Mouse (Mus musculus): Measurements from ENCODE around the gene Gm20696. TPM values are rescaled to one million over a fixed set of nuclear protein-coding genes. Genes with fewer than 3 reads are reported as not detected.
A peak's percentile ranks its signal among the peaks of the same experiment; 100 is the strongest.

The Gm20696 gene
- polyA plus RNA-seq, 1 experiment from 2014 or later, result 4.2 TPM

GRCm38 (mm10) chr6:99684899-99685298 is 18.3 kb upstream of the Gm20696 start:
- ATAC-seq (ENCODE audit: insufficient number of reproducible peaks, low FRiP score, low TSS enrichment, low read depth), result no peak
- Histone ChIP-seq H3K4me1 (no peaks in the 10 kb centered on the region), H3K9me3 (no peaks in the 10 kb centered on the region), H3K9ac (no peak overlapping the region), H3K27ac (no peak overlapping the region), H3K36me3 (no peaks in the 10 kb centered on the region), H3K4me3 (no peak overlapping the region), H3K4me2 (no peak overlapping the region), H3K27me3 (peaks cover 2% of the 10 kb centered on the region; the same call in 1 of the 2 replicates)
- 56% methylated on average over 5 of the region's 5 CpGs for WGBS

GRCm38 (mm10) chr6:99683974-99684373 is 17.4 kb upstream of the Gm20696 start:
- Histone ChIP-seq H3K36me3 (no peaks in the 10 kb centered on the region), H3K27me3 (peaks cover 2% of the 10 kb centered on the region; the same call in 1 of the 2 replicates), H3K4me3 (no peak overlapping the region), H3K4me1 (no peaks in the 10 kb centered on the region), H3K9ac (no peak overlapping the region), H3K9me3 (no peaks in the 10 kb centered on the region), H3K27ac (no peak overlapping the region), H3K4me2 (no peak overlapping the region)
- WGBS, result 84% methylated on average over 5 of the region's 5 CpGs
- ATAC-seq (ENCODE audit: insufficient number of reproducible peaks, low FRiP score, low TSS enrichment, low read depth), result no peak

GRCm38 (mm10) chr6:99678108-99678507 is 11.5 kb upstream of the Gm20696 start:
- H3K4me1 ChIP-seq, result no peaks in the 10 kb centered on the region
- H3K36me3 ChIP-seq, result no peaks in the 10 kb centered on the region
- no peak overlapping the region for H3K9ac ChIP-seq
- no peak overlapping the region for H3K27ac ChIP-seq
- no peak overlapping the region for H3K4me2 ChIP-seq
- no peaks in the 10 kb centered on the region for H3K27me3 ChIP-seq
- ATAC-seq (ENCODE audit: insufficient number of reproducible peaks, low FRiP score, low TSS enrichment, low read depth), result no peak
- no peak overlapping the region for H3K4me3 ChIP-seq
- no peaks in the 10 kb centered on the region for H3K9me3 ChIP-seq
- WGBS, result 90% methylated on average over 11 of the region's 11 CpGs

GRCm38 (mm10) chr6:99677325-99677724 is 10.7 kb upstream of the Gm20696 start:
- Histone ChIP-seq H3K27me3 (no peaks in the 10 kb centered on the region), H3K9me3 (no peaks in the 10 kb centered on the region), H3K27ac (no peak overlapping the region), H3K36me3 (no peaks in the 10 kb centered on the region), H3K4me3 (no peak overlapping the region), H3K4me1 (no peaks in the 10 kb centered on the region), H3K4me2 (no peak overlapping the region), H3K9ac (no peak overlapping the region)
- 74% methylated on average over 8 of the region's 8 CpGs for WGBS
- ATAC-seq (ENCODE audit: insufficient number of reproducible peaks, low FRiP score, low TSS enrichment, low read depth), result no peak

GRCm38 (mm10) chr6:99674482-99674881 is 7.9 kb upstream of the Gm20696 start:
- Histone ChIP-seq H3K27me3 (no peaks in the 10 kb centered on the region), H3K4me3 (no peak overlapping the region), H3K36me3 (no peaks in the 10 kb centered on the region), H3K4me1 (no peaks in the 10 kb centered on the region), H3K9me3 (no peaks in the 10 kb centered on the region), H3K9ac (no peak overlapping the region), H3K4me2 (no peak overlapping the region), H3K27ac (no peak overlapping the region)
- WGBS, result 77% methylated on average over 4 of the region's 4 CpGs
- no peak for ATAC-seq (ENCODE audit: insufficient number of reproducible peaks, low FRiP score, low TSS enrichment, low read depth)

GRCm38 (mm10) chr6:99671768-99672167 is 5.2 kb upstream of the Gm20696 start:
- H3K36me3 ChIP-seq, result no peaks in the 10 kb centered on the region
- no peak overlapping the region for H3K4me3 ChIP-seq
- 0 out of 2 replicates have a peak, but pooled peaks cover 3% of the 10 kb centered on the region for H3K27me3 ChIP-seq
- peaks cover 8% of the 10 kb centered on the region for H3K4me1 ChIP-seq
- no peak for ATAC-seq (ENCODE audit: insufficient number of reproducible peaks, low FRiP score, low TSS enrichment, low read depth)
- no peak overlapping the region for H3K9ac ChIP-seq
- no peak overlapping the region for H3K4me2 ChIP-seq
- no peaks in the 10 kb centered on the region for H3K9me3 ChIP-seq
- WGBS, result 65% methylated on average over 3 of the region's 3 CpGs
- H3K27ac ChIP-seq, result no peak overlapping the region

- Histone ChIP-seq H3K4me1 (peaks cover 19% of the 10 kb centered on the region), H3K4me2 (no peak overlapping the region), H3K27me3 (0 out of 2 replicates have a peak, but pooled peaks cover 3% of the 10 kb centered on the region), H3K27ac (no peak overlapping the region), H3K36me3 (no peaks in the 10 kb centered on the region), H3K9ac (no peak overlapping the region), H3K4me3 (no peak overlapping the region), H3K9me3 (no peaks in the 10 kb centered on the region)
- WGBS, result 80% methylated on average over 7 of the region's 7 CpGs
- no peak for ATAC-seq (ENCODE audit: insufficient number of reproducible peaks, low FRiP score, low TSS enrichment, low read depth)
Observed at GRCm38 (mm10) chr6:99670481-99671119, 4.0 kb upstream of the Gm20696 start.

- Histone ChIP-seq H3K4me3 (no peak overlapping the region), H3K9me3 (no peaks in the 10 kb centered on the region), H3K4me1 (peaks cover 22% of the 10 kb centered on the region), H3K27me3 (0 out of 2 replicates have a peak, but pooled peaks cover 3% of the 10 kb centered on the region), H3K4me2 (no peak overlapping the region), H3K36me3 (no peaks in the 10 kb centered on the region), H3K27ac (no peak overlapping the region), H3K9ac (no peak overlapping the region)
- no peak for ATAC-seq (ENCODE audit: insufficient number of reproducible peaks, low FRiP score, low TSS enrichment, low read depth)
- WGBS, result 36% methylated on average over 5 of the region's 5 CpGs
Observed at GRCm38 (mm10) chr6:99669481-99670325, 3.1 kb upstream of the Gm20696 start.

GRCm38 (mm10) chr6:99667290-99667689 is 693 bp upstream of the Gm20696 start:
- Histone ChIP-seq H3K36me3 (no peaks in the 10 kb centered on the region), H3K9me3 (no peaks in the 10 kb centered on the region), H3K27ac (peak overlapping the region; percentile 47; the same call in 1 of the 2 replicates), H3K9ac (no peak overlapping the region), H3K27me3 (0 out of 2 replicates have a peak, but pooled peaks cover 3% of the 10 kb centered on the region), H3K4me1 (peaks cover 28% of the 10 kb centered on the region), H3K4me3 (peak overlapping the region; percentile 71), H3K4me2 (peak overlapping the region; percentile 93)
- ATAC-seq (ENCODE audit: insufficient number of reproducible peaks, low FRiP score, low TSS enrichment, low read depth), result no peak
- WGBS, result 20% methylated on average over 8 of the region's 8 CpGs

GRCm38 (mm10) chr6:99665457-99666317 is 910 bp downstream of the Gm20696 start:
- Histone ChIP-seq H3K9ac (peak overlapping the region; percentile 68), H3K27me3 (0 out of 2 replicates have a peak, but pooled peaks cover 3% of the 10 kb centered on the region), H3K27ac (no peak overlapping the region), H3K4me3 (peak overlapping the region; percentile 71), H3K9me3 (no peaks in the 10 kb centered on the region), H3K4me1 (peaks cover 28% of the 10 kb centered on the region), H3K4me2 (peak overlapping the region; percentile 93), H3K36me3 (no peaks in the 10 kb centered on the region)
- 22% methylated on average over 16 of the region's 16 CpGs for whole genome bisulfite sequencing
- no peak for ATAC-seq (ENCODE audit: insufficient number of reproducible peaks, low FRiP score, low TSS enrichment, low read depth)

GRCm38 (mm10) chr6:99663232-99663631 is 3.4 kb downstream of the Gm20696 start:
- Histone ChIP-seq H3K4me2 (no peak overlapping the region), H3K9me3 (no peaks in the 10 kb centered on the region), H3K27me3 (no peaks in the 10 kb centered on the region), H3K36me3 (no peaks in the 10 kb centered on the region), H3K4me3 (no peak overlapping the region), H3K27ac (no peak overlapping the region), H3K4me1 (peaks cover 28% of the 10 kb centered on the region), H3K9ac (no peak overlapping the region)
- no peak for ATAC-seq (ENCODE audit: insufficient number of reproducible peaks, low FRiP score, low TSS enrichment, low read depth)
- 71% methylated on average over 8 of the region's 8 CpGs for WGBS

All from limb, embryonic 15.5 days (tissue).